Mouse (Mus musculus) neural tube, embryonic 13.5 days (tissue): ENCODE measurements around the gene Proz. TPM values are rescaled to one million over a fixed set of nuclear protein-coding genes. Genes with fewer than 3 reads are reported as not detected.

ENCODE experiments used
- ATAC-seq: fragments of 200-750 bp; cut with Nextera tagmentation; 2 replicates; pipeline ENCODE4 v1.8.0; 2017; ENCODE audit warnings: low read depth, mild to moderate bottlenecking, moderate TSS enrichment, moderate library complexity
- H3K27ac ChIP-seq: fragments of 300-500 bp; sonication (generic); replicated peaks from 2 replicates; pipeline ENCODE4 v1.5.1; 2015; ENCODE audit warnings: moderate library complexity, mild to moderate bottlenecking, inconsistent platforms
- H3K27me3 ChIP-seq: fragments of 300-500 bp; sonication (generic); 2 replicates; pipeline ENCODE4 v1.6.1; 2015; ENCODE audit warnings: mild to moderate bottlenecking, inconsistent platforms
- H3K36me3 ChIP-seq: fragments of 300-500 bp; sonication (generic); 2 replicates; pipeline ENCODE4 v1.6.1; 2015; ENCODE audit warnings: mild to moderate bottlenecking, inconsistent platforms
- H3K4me1 ChIP-seq: fragments of 300-500 bp; sonication (generic); replicated peaks from 2 replicates; pipeline ENCODE4 v1.6.1; 2015; ENCODE audit warnings: inconsistent platforms
- H3K4me2 ChIP-seq: fragments of 300-500 bp; sonication (generic); 2 replicates; pipeline ENCODE4 v1.6.1; 2015; ENCODE audit warnings: inconsistent platforms, mild to moderate bottlenecking, moderate library complexity
- H3K4me3 ChIP-seq: fragments of 300-500 bp; sonication (generic); 2 replicates; pipeline ENCODE4 v1.5.1; 2015; ENCODE audit warnings: mild to moderate bottlenecking, inconsistent platforms
- H3K9ac ChIP-seq: fragments of 300-500 bp; sonication (generic); 2 replicates; pipeline ENCODE4 v1.6.1; 2015; ENCODE audit warnings: moderate library complexity, mild to moderate bottlenecking, inconsistent platforms
- H3K9me3 ChIP-seq: fragments of 300-500 bp; sonication (generic); 2 replicates; pipeline ENCODE4 v1.6.1; 2016; ENCODE audit warnings: inconsistent platforms
- WGBS: fragments of 180-500 bp; shearing (Covaris S2); methylation state at CpG from one replicate; pipeline ENCODE4 v1.1.7; 2015; 5-methylcytosine and 5-hydroxymethylcytosine counted together
- polyA plus RNA-seq: library from polyadenylated mRNA; unstranded; fragments of >200 nt; fragmentation: Nextera tagmentation; extraction: Ambion mirVana; gene quantifications from 2 replicates; pipeline ENCODE4 v1.2.1, GENCODE M21; 2015

Gene Proz
- polyA plus RNA-seq, 1 experiment from 2014 or later = 0.56 TPM

GRCm38 (mm10) chr8:13109416-13109960, 48.8 kb downstream of the Proz start:
- Histone ChIP-seq H3K36me3 (no peaks in the 10 kb centered on the region), H3K27me3 (no peaks in the 10 kb centered on the region), H3K9me3 (no peaks in the 10 kb centered on the region), H3K27ac (no peak overlapping the region), H3K4me3 (no peak overlapping the region), H3K4me1 (peaks cover 48% of the 10 kb centered on the region), H3K4me2 (no peak overlapping the region), H3K9ac (no peak overlapping the region)
- 72% methylated on average over 1 of the region's 1 CpGs for WGBS
- no peak for ATAC-seq

DNA sequence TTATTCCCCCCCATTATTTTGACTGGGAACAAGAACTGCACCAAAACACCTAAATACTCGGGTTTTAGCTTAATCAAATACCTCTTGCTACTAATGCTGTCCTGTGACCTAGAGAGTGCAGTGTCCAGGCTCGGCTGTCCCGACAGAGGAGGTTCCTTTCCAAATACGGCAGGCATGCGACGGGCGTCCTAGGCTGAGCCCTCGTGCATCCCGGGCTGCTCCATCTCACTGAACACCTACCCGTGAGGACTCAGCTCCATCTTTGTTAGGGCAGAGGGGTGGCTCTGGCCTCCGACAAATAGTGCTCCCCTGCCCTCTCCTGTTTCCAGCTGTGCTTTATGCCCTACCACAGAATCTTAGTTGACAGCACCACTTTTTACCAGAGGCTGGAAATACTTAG, 51.2 kb downstream of the Proz start:
- ATAC-seq = no peak
- Histone ChIP-seq H3K4me1 (peaks cover 40% of the 10 kb centered on the region), H3K9ac (no peak overlapping the region), H3K36me3 (peaks cover 10% of the 10 kb centered on the region), H3K4me2 (no peak overlapping the region), H3K9me3 (no peaks in the 10 kb centered on the region), H3K27ac (no peak overlapping the region), H3K4me3 (no peak overlapping the region), H3K27me3 (no peaks in the 10 kb centered on the region)
- WGBS = 91% methylated on average over 11 of the region's 11 CpGs

- H3K4me2 ChIP-seq = no peak overlapping the region
- no peak overlapping the region for H3K4me3 ChIP-seq
- no peaks in the 10 kb centered on the region for H3K9me3 ChIP-seq
- H3K27ac ChIP-seq = no peak overlapping the region
- no peaks in the 10 kb centered on the region for H3K27me3 ChIP-seq
- no peak overlapping the region for H3K9ac ChIP-seq
- WGBS = 90% methylated on average over 4 of the region's 4 CpGs
- no peak for ATAC-seq
- H3K4me1 ChIP-seq = peaks cover 28% of the 10 kb centered on the region
- H3K36me3 ChIP-seq = peaks cover 19% of the 10 kb centered on the region
Measured at GRCm38 (mm10) chr8:13113232-13113631, 52.5 kb downstream of the Proz start.

DNA sequence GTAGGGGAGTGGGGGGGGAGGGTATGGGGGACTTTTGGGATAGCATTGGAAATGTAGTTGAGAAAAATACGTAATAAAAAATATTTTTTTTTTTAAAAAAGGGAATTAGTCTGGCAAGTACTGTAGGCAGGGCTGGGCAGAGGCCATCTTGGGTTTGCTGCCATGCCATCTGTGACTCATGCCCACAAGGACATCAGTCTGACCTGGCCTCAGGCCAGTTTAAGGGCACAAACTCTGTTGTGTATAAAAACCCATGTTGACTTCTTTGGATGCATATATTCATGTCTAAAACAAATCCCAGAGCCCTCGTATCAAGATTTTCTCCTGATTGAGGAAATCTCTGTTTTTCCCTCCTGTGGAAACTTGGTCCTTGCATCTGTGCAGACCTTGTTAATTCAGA, 56.4 kb downstream of the Proz start:
- Histone ChIP-seq H3K4me2 (no peak overlapping the region), H3K27me3 (no peaks in the 10 kb centered on the region), H3K27ac (no peak overlapping the region), H3K36me3 (peaks cover 46% of the 10 kb centered on the region), H3K9ac (no peak overlapping the region), H3K9me3 (no peaks in the 10 kb centered on the region), H3K4me1 (no peaks in the 10 kb centered on the region; the same call in 1 of the 2 replicates), H3K4me3 (no peak overlapping the region)
- 92% methylated on average over 2 of the region's 2 CpGs for WGBS
- no peak for ATAC-seq

GRCm38 (mm10) chr8:13118516-13118915, 57.8 kb downstream of the Proz start:
- ATAC-seq = no peak
- peaks cover 58% of the 10 kb centered on the region for H3K36me3 ChIP-seq

DNA sequence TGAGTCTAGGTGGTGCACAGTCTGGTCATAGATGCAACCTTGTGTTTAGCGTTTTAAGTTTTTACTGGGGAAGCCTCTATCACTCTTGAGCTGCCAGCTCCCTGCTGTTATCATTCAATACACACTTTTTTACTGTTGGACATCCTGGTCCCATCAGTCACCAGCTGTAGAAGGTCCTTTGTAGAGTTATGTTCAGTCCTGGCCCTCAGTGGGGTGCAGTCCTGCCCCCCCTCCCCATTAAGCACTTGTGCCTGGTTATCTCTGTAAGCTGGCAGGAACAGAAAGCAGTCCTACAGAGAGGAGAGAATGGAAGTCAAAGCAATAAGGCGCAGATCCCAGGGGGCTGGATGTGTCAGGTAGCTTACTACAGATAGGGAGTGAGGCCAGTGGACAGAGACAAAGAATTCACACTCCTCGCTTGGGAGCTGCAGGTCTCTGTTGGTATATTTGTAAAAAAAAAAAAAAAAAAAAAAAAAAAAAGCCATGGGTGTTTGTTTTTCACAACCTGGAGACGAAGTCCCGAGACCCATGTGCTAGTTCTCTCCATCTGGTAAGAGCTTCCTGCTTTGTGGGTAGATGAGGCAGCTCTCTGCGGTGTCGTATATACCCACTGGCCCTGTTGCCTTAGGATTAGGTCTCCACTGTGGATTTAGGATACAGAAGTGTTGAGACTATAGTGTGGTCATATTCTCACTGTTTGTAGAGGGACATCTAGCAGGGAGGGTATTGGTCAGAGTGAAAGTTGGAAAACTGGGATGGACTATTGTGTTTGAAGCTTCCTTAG, 60.4 kb downstream of the Proz start:
- Histone ChIP-seq H3K9me3 (no peaks in the 10 kb centered on the region), H3K4me1 (no peaks in the 10 kb centered on the region), H3K27me3 (no peaks in the 10 kb centered on the region), H3K27ac (no peak overlapping the region), H3K36me3 (peaks cover 73% of the 10 kb centered on the region), H3K9ac (no peak overlapping the region), H3K4me2 (no peak overlapping the region), H3K4me3 (no peak overlapping the region)
- ATAC-seq = no peak
- 81% methylated on average over 7 of the region's 7 CpGs for WGBS

More at GRCm38 (mm10) chr8:13118516-13118915, 57.8 kb downstream of the Proz start:
- 87% methylated on average over 3 of the region's 3 CpGs for WGBS
- Histone ChIP-seq H3K9ac (no peak overlapping the region), H3K27ac (no peak overlapping the region), H3K9me3 (no peaks in the 10 kb centered on the region), H3K4me1 (no peaks in the 10 kb centered on the region), H3K4me2 (no peak overlapping the region), H3K27me3 (no peaks in the 10 kb centered on the region), H3K4me3 (no peak overlapping the region)

DNA sequence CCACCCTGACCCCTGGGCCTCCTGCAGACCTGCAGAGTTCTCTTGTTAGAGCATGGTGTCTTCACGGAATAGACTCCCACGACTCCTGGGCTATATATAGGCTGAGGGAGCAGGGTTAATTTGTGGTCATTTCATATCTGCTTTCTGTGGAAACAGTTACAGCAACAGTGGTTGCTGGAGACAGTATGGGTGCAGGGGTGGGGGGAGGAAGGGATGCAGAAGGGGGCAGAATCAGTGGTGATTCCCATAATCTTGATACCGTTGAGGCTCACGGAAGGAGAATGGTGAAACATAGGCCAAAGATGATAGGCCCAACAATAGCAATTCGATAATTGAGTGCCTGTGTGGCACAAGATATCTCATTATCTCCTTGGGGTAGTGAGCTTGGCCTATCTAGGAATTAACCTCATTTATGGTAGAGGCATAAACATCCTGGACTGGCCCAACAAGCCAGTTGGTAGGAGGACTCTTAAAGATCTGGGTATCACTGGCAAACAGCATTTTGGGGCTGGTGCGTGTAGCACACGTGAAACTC, 62.2 kb downstream of the Proz start:
- no peak overlapping the region for H3K27ac ChIP-seq
- no peak overlapping the region for H3K4me3 ChIP-seq
- H3K4me1 ChIP-seq = no peaks in the 10 kb centered on the region
- no peaks in the 10 kb centered on the region for H3K9me3 ChIP-seq
- no peaks in the 10 kb centered on the region for H3K27me3 ChIP-seq
- no peak for ATAC-seq
- H3K9ac ChIP-seq = no peak overlapping the region
- no peak overlapping the region for H3K4me2 ChIP-seq
- 94% methylated on average over 7 of the region's 7 CpGs for WGBS
- peaks cover 85% of the 10 kb centered on the region for H3K36me3 ChIP-seq

- Histone ChIP-seq H3K9me3 (no peaks in the 10 kb centered on the region), H3K36me3 (peaks cover 86% of the 10 kb centered on the region), H3K4me1 (no peaks in the 10 kb centered on the region), H3K4me2 (no peak overlapping the region), H3K27ac (no peak overlapping the region), H3K9ac (no peak overlapping the region), H3K27me3 (no peaks in the 10 kb centered on the region), H3K4me3 (no peak overlapping the region)
- ATAC-seq = no peak
- 93% methylated on average over 8 of the region's 8 CpGs for WGBS
Measured at GRCm38 (mm10) chr8:13124897-13125296, 64.2 kb downstream of the Proz start.

Other genes starting within 250 kb of the Proz start
- gene Mcf2l, start 187.1 kb upstream of the Proz start, polyA plus RNA-seq = 107 and 116 TPM in 2 replicates
- gene F7, start 34.9 kb upstream of the Proz start, polyA plus RNA-seq = 0.10 TPM in 1 of 2 replicates, not detected in the other
- 0.23 and 0.59 TPM in 2 replicates for gene F10, start 23.6 kb upstream of the Proz start, polyA plus RNA-seq
- gene Pcid2, start 44.5 kb downstream of the Proz start, polyA plus RNA-seq = 45.7 and 46.0 TPM in 2 replicates
- gene Cul4a, start 44.7 kb downstream of the Proz start, polyA plus RNA-seq = 72.1 and 82.7 TPM in 2 replicates
- gene Lamp1, start 98.2 kb downstream of the Proz start, polyA plus RNA-seq = 281 and 292 TPM in 2 replicates
- 9.7 and 11.2 TPM in 2 replicates for gene Grtp1, start 139.7 kb downstream of the Proz start, polyA plus RNA-seq
- gene Adprhl1, start 193.2 kb downstream of the Proz start, polyA plus RNA-seq = 0.65 and 2.4 TPM in 2 replicates
- 33.5 and 34.3 TPM in 2 replicates for gene Dcun1d2, start 227.2 kb downstream of the Proz start, polyA plus RNA-seq
- 45.9 and 49.2 TPM in 2 replicates for gene Tmco3, start 227.3 kb downstream of the Proz start, polyA plus RNA-seq